Mouse (Mus musculus): ENCODE results near the gene Cyp21a1. TPM values are rescaled to one million over a fixed set of nuclear protein-coding genes. Genes with fewer than 3 reads are reported as not detected.
"Not testable (repeated sequence)": the region's sequence is repeated elsewhere in the genome, so short reads cannot be mapped to it uniquely, and the experiment has no call there.

Cyp21a1 gene
- polyA plus RNA-seq, 1 experiment, result not detected

DNA sequence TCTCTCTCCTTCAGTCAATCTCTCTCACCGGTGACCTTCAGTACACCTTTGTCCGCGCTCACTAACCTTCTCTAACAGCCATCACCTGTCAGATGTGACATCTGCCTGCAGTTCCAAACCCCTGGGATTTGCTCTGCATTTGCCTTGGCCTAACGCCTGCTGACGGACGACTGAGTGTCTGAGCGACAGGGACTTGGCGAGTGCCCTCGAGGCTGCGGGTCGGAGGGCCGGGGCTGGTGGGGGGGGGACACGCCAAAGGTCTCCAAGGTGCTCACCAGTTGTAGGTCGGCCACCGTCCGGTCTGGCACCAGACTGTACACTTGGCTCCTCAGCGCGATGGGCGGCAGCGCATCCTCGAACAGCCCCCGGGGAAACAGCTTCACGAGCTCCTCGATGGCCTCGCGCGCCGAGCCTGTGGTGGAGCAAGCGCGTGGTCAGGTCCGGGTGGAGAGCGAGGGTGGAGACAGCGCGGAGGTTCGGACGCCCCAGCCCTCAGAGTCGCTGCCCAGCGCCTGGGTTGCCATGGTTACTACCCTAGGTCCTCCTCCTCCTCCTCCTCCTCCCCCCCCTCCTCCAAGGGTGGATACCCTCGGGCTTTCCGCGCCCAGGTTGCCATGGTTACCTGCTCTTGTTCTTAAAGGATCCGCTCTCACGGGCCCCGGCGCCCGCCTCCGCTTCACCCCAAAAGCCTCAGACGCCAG lies 31.9 kb upstream of the Cyp21a1 start:
- Histone ChIP-seq H3K4me3 (ENCODE audit: insufficient read depth, poor library complexity, severe bottlenecking) (peak overlapping the region; percentile 80), H3ac (ENCODE audit: control insufficient read depth, insufficient read length, low read depth) (peak overlapping the region; percentile 88), H3K27me3 (ENCODE audit: control insufficient read depth, insufficient read depth, insufficient read length) (no peaks in the 10 kb centered on the region), H3K36me3 (ENCODE audit: control insufficient read depth, insufficient read depth) (peaks cover 24% of the 10 kb centered on the region), H3K79me2 (ENCODE audit: control insufficient read depth, insufficient read depth) (peaks cover 48% of the 10 kb centered on the region), H3K79me3 (ENCODE audit: low read depth) (peaks cover 17% of the 10 kb centered on the region)
- no peak for TF ChIP-seq CEBPB (IDR thresholded peaks at IDR 0.05; ENCODE audit: low read depth)
- no peak for TF ChIP-seq USF1 (IDR thresholded peaks at IDR 0.05; ENCODE audit: low read depth)
- no peak for TF ChIP-seq MAX (IDR thresholded peaks at IDR 0.05)
- no peak for TF ChIP-seq MYOD1 (IDR thresholded peaks at IDR 0.05; ENCODE audit: control insufficient read depth, insufficient read length, low read depth)
- no peak for TF ChIP-seq FOSL1 (IDR thresholded peaks at IDR 0.05; ENCODE audit: insufficient read depth, low read length, poor library complexity, severe bottlenecking)
- no peak for TF ChIP-seq MYOG (IDR thresholded peaks at IDR 0.05; ENCODE audit: control insufficient read depth, extremely low read depth, insufficient read length)
- TF ChIP-seq CTCF (IDR thresholded peaks at IDR 0.05; ENCODE audit: control insufficient read depth, insufficient read depth, insufficient read length), result no peak

DNA sequence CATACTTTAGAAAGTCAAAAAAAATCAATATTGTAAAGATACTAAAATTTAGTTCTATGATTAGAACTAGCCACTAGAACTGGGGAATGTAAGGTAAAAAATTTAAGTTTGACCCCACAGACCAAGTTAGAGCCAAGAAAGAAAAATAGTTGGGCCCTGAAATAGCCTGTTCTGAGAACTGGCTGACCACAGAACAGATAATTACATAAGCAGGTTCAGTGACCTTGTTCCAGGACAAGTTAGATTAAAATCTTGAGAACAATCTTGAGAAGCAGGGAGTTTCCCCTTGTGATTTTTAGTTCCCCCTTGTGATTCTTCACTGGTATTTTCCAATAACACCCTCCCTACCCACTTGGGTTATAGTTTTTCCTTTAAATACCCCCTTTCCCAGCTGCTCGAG lies 26.4 kb upstream of the Cyp21a1 start:
- H3ac ChIP-seq (ENCODE audit: control insufficient read depth, insufficient read length, low read depth); H3K4me3 ChIP-seq (ENCODE audit: insufficient read depth, poor library complexity, severe bottlenecking); H3K79me3 ChIP-seq (ENCODE audit: low read depth); H3K27me3 ChIP-seq (ENCODE audit: control insufficient read depth, insufficient read depth, insufficient read length): not testable (repeated sequence)
- peaks cover 45% of the 10 kb centered on the region for H3K36me3 ChIP-seq (ENCODE audit: control insufficient read depth, insufficient read depth)
- peaks cover 23% of the 10 kb centered on the region for H3K79me2 ChIP-seq (ENCODE audit: control insufficient read depth, insufficient read depth)

DNA sequence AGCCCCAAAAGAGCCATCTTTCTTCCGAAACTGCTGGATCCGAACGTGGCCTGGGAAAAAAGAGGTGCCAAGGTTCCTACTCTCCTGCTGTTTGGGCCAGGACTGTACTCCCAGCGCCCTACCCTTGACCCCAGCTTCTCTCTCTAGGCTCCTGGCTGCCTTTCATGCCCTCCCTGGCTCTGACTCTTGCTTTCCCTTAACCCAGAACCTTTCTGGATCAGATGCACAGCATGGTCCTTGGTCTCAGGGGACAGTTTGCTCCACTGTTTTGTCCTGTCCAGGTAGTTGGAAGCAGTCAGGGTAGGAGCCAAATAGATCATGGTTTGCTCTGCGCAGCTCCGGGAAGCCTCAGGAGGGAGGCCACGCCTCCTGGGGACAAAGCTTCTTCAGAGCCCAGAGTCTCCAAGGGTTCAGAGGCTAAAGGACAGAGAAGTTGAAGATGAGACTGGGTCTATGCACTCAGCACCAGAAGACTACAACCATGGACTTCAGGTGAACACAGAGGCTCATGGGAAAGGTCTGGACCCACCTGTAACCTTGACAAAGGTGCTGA lies 10.5 kb upstream of the Cyp21a1 start:
- no peaks in the 10 kb centered on the region for H3K36me3 ChIP-seq (ENCODE audit: control insufficient read depth, insufficient read depth)
- H3K27me3 ChIP-seq (ENCODE audit: control insufficient read depth, insufficient read depth, insufficient read length), result no peaks in the 10 kb centered on the region
- no peaks in the 10 kb centered on the region for H3K79me2 ChIP-seq (ENCODE audit: control insufficient read depth, insufficient read depth)
- H3ac ChIP-seq (ENCODE audit: control insufficient read depth, insufficient read length, low read depth), result no peak overlapping the region
- no peaks in the 10 kb centered on the region for H3K79me3 ChIP-seq (ENCODE audit: low read depth)
- TF ChIP-seq USF1 (IDR thresholded peaks at IDR 0.05; ENCODE audit: low read depth), result no peak
- TF ChIP-seq MYOG (IDR thresholded peaks at IDR 0.05; ENCODE audit: control insufficient read depth, extremely low read depth, insufficient read length), result no peak
- no peak for TF ChIP-seq CEBPB (IDR thresholded peaks at IDR 0.05; ENCODE audit: low read depth)
- TF ChIP-seq MYOD1 (IDR thresholded peaks at IDR 0.05; ENCODE audit: control insufficient read depth, insufficient read length, low read depth), result no peak
- no peak for TF ChIP-seq CTCF (IDR thresholded peaks at IDR 0.05; ENCODE audit: control insufficient read depth, insufficient read depth, insufficient read length)
- no peak for TF ChIP-seq MAX (IDR thresholded peaks at IDR 0.05)
- TF ChIP-seq FOSL1 (IDR thresholded peaks at IDR 0.05; ENCODE audit: insufficient read depth, low read length, poor library complexity, severe bottlenecking), result no peak
- no peak overlapping the region for H3K4me3 ChIP-seq (ENCODE audit: insufficient read depth, poor library complexity, severe bottlenecking)

DNA sequence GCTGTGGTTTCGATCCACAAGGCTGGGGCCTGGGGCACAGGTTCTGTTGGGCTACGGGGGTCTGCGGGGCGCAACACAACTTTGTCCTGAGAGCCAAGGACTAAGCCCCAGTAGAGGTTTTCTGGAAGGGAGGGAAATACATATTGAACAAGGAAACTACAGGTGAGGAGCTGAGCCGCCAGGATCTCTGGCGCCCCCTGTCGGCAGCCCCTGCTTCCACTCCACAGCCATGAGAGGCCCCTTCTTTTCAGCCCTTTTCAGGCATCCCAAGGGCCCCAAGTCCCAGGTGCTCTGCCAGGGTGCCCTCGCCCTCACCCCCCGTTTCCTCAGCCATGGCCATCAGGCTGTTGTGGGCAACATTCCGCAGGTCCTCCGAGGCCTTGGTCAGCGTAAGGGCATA lies 9.4 kb upstream of the Cyp21a1 start:
- not testable (repeated sequence) for H3K79me3 ChIP-seq (ENCODE audit: low read depth); H3K4me3 ChIP-seq (ENCODE audit: insufficient read depth, poor library complexity, severe bottlenecking); H3K79me2 ChIP-seq (ENCODE audit: control insufficient read depth, insufficient read depth); H3K36me3 ChIP-seq (ENCODE audit: control insufficient read depth, insufficient read depth); H3K27me3 ChIP-seq (ENCODE audit: control insufficient read depth, insufficient read depth, insufficient read length); H3ac ChIP-seq (ENCODE audit: control insufficient read depth, insufficient read length, low read depth)

DNA sequence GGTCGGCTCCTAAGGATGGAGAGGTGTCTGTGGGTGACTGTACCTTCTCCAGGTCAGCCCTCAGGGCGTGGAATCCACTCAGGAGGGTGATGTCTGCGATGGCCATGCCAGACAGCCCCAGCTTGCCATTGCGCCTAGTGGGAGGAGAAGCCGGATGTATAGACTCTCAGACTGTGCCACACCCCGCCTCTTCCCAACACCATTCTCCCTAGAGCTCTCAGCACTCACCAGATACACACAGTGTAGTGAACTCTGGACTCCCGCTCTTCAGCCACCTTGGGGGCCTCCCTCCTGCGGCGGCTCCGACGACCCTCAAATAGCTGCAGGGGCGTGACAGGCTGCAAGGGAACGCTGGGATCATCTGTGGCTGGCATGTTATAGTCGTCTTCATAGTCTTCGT lies 6.9 kb upstream of the Cyp21a1 start:
- TF ChIP-seq MAX (IDR thresholded peaks at IDR 0.05) (no peak), CTCF (IDR thresholded peaks at IDR 0.05; ENCODE audit: control insufficient read depth, insufficient read depth, insufficient read length) (no peak), CEBPB (IDR thresholded peaks at IDR 0.05; ENCODE audit: low read depth) (no peak), MYOG (IDR thresholded peaks at IDR 0.05; ENCODE audit: control insufficient read depth, extremely low read depth, insufficient read length) (no peak), MYOD1 (IDR thresholded peaks at IDR 0.05; ENCODE audit: control insufficient read depth, insufficient read length, low read depth) (no peak), FOSL1 (IDR thresholded peaks at IDR 0.05; ENCODE audit: insufficient read depth, low read length, poor library complexity, severe bottlenecking) (no peak), USF1 (IDR thresholded peaks at IDR 0.05; ENCODE audit: low read depth) (no peak)
- no peaks in the 10 kb centered on the region for H3K79me2 ChIP-seq (ENCODE audit: control insufficient read depth, insufficient read depth)
- no peak overlapping the region for H3ac ChIP-seq (ENCODE audit: control insufficient read depth, insufficient read length, low read depth)
- no peak overlapping the region for H3K4me3 ChIP-seq (ENCODE audit: insufficient read depth, poor library complexity, severe bottlenecking)
- H3K79me3 ChIP-seq (ENCODE audit: low read depth), result no peaks in the 10 kb centered on the region
- no peaks in the 10 kb centered on the region for H3K27me3 ChIP-seq (ENCODE audit: control insufficient read depth, insufficient read depth, insufficient read length)
- no peaks in the 10 kb centered on the region for H3K36me3 ChIP-seq (ENCODE audit: control insufficient read depth, insufficient read depth)

DNA sequence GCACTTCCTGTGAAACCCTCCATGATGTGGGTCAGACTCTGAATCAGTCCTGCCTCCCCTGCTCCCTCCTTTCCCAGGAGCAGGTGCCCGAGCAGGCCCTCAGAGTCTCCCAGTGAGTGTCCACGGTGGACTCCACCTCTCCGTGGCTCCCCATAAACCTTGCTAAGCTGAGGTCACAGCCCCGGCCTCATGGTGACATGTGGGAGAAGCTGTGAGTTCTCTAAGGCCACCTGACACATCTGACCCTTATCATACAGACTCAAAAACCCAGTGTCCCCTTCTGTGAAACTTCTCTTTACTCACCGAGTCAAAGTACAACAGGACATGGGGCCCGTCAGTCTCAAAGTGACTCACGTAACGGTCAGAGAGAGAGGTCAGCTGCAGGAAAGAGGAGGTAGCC lies 6.5 kb upstream of the Cyp21a1 start:
- not testable (repeated sequence) for H3K27me3 ChIP-seq (ENCODE audit: control insufficient read depth, insufficient read depth, insufficient read length); H3K79me3 ChIP-seq (ENCODE audit: low read depth); H3ac ChIP-seq (ENCODE audit: control insufficient read depth, insufficient read length, low read depth); H3K79me2 ChIP-seq (ENCODE audit: control insufficient read depth, insufficient read depth); H3K36me3 ChIP-seq (ENCODE audit: control insufficient read depth, insufficient read depth); H3K4me3 ChIP-seq (ENCODE audit: insufficient read depth, poor library complexity, severe bottlenecking)

DNA sequence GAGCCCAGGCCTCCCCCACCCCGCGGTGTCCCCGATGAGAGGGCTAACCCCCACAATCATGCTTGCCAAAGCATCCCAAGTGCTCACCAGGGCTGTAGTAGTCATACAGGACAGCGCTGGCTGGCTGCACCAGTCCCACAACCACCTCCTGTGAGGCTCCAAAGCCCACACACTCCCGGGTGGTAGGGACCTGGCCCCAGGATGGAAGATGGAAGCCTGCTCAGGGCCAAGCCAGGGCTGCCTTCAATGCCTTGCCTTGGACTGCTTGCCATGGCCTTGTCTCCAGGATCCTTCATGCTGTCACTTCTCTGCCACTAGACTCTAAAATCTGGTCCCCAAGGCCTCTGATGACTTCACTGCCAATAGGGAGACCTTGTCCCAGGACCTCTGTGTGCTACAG lies 6.0 kb upstream of the Cyp21a1 start:
- H3K27me3 ChIP-seq (ENCODE audit: control insufficient read depth, insufficient read depth, insufficient read length); H3ac ChIP-seq (ENCODE audit: control insufficient read depth, insufficient read length, low read depth); H3K79me2 ChIP-seq (ENCODE audit: control insufficient read depth, insufficient read depth); H3K36me3 ChIP-seq (ENCODE audit: control insufficient read depth, insufficient read depth); H3K4me3 ChIP-seq (ENCODE audit: insufficient read depth, poor library complexity, severe bottlenecking); H3K79me3 ChIP-seq (ENCODE audit: low read depth): not testable (repeated sequence)
